Mouse (Mus musculus) heart, postnatal 4 days (tissue): ENCODE measurements around the gene Fpr3. TPM values are rescaled to one million over a fixed set of nuclear protein-coding genes. Genes with fewer than 3 reads are reported as not detected.
"Not testable (repeated sequence)": the region's sequence is repeated elsewhere in the genome, so short reads cannot be mapped to it uniquely, and the experiment has no call there.

Experiments
- DNase-seq: peaks from one replicate; pipeline ENCODE4 v3.0.0; 2021
- total RNA-seq, 2 experiments: library from RNA; stranded (reverse); gene quantifications; 2 replicates each; pipeline ENCODE4 v1.2.3; 2021

The Fpr3 gene
- total RNA-seq, 2 experiments from 2014 or later, result not detected

GRCm38 (mm10) chr17:17883840-17884239 lies 3.8 kb upstream of the Fpr3 start, which contains the start of gene Fpr1:
TSS of gene Fpr1 (minus strand) at chr17:17883940.
- DNase-seq, result no peak

GRCm38 (mm10) chr17:17889732-17890425 lies 2.2 kb downstream of the Fpr3 start:
- DNase-seq, result no peak

- DNase-seq, result peak; percentile 43
These were observed 8.4 kb downstream of the Fpr3 start for GRCm38 (mm10) chr17:17896039-17896438.

- no peak for DNase-seq
These were observed 11.6 kb downstream of the Fpr3 start for GRCm38 (mm10) chr17:17899268-17899667.

GRCm38 (mm10) chr17:17900768-17901167 lies 13.1 kb downstream of the Fpr3 start:
- no peak for DNase-seq

GRCm38 (mm10) chr17:17909636-17910421 lies 22.2 kb downstream of the Fpr3 start:
- peak; percentile 84 for DNase-seq

GRCm38 (mm10) chr17:17912618-17913017 lies 25.0 kb downstream of the Fpr3 start:
- not testable (repeated sequence) for DNase-seq

- DNase-seq, result no peak
These were observed 29.7 kb downstream of the Fpr3 start for GRCm38 (mm10) chr17:17917376-17917775.

GRCm38 (mm10) chr17:17917782-17918181 lies 30.1 kb downstream of the Fpr3 start:
- no peak for DNase-seq

- no peak for DNase-seq
These were observed 85.8 kb downstream of the Fpr3 start for GRCm38 (mm10) chr17:17973443-17973842.

- not testable (repeated sequence) for DNase-seq
These were observed 93.6 kb downstream of the Fpr3 start for GRCm38 (mm10) chr17:17981232-17981631.

GRCm38 (mm10) chr17:18004752-18005151 lies 117.1 kb downstream of the Fpr3 start:
- DNase-seq, result no peak

Other genes with a start within 250 kb of the Fpr3 start
- not detected for gene Vmn2r90, start 184.1 kb upstream of the Fpr3 start, total RNA-seq
- 10 to 100 TPM; 36.1 to 38.8 TPM for gene Spaca6, start 60.7 kb upstream of the Fpr3 start, total RNA-seq
- 1 to 10 TPM in 1 of 2 experiments, under 1 TPM in 1; 0.55 to 1.4 TPM for gene Has1, start 32.6 kb upstream of the Fpr3 start, total RNA-seq
- not detected for gene Fpr1, start 3.9 kb upstream of the Fpr3 start, total RNA-seq
- under 1 TPM; 0.24 to 0.41 TPM for gene Fpr2, start within 50 bp of the Fpr3 start, total RNA-seq
- gene Fpr-rs4, start 133.9 kb downstream of the Fpr3 start, total RNA-seq, result not detected
- not detected for gene Vmn2r124, start 161.6 kb downstream of the Fpr3 start, total RNA-seq
- gene Vmn2r91, start 197.2 kb downstream of the Fpr3 start, total RNA-seq, result not detected